Mouse (Mus musculus) hindbrain, postnatal 0 days (tissue): ENCODE data around the gene Prss42. TPM values are rescaled to one million over a fixed set of nuclear protein-coding genes. Genes with fewer than 3 reads are reported as not detected.

Experiments used
- ATAC-seq: fragments of 200-750 bp; cut with Nextera tagmentation; 2 replicates; pipeline ENCODE4 v1.8.0; 2017; ENCODE audit warnings: mild to moderate bottlenecking, moderate TSS enrichment, moderate library complexity
- DNase-seq: peaks from one replicate; pipeline ENCODE4 v3.0.0-alpha.2; 2015; ENCODE audit warnings: low spot score
- H3K27ac ChIP-seq: fragments of 300-500 bp; sonication (generic); 2 replicates; pipeline ENCODE4 v1.5.1; 2014; ENCODE audit warnings: mild to moderate bottlenecking
- H3K27me3 ChIP-seq: fragments of 300-500 bp; sonication (generic); 2 replicates; pipeline ENCODE4 v1.6.1; 2014; ENCODE audit warnings: low read length, mixed read lengths; ENCODE audit not compliant: insufficient read depth
- H3K36me3 ChIP-seq: fragments of 300-500 bp; sonication (generic); 2 replicates; pipeline ENCODE4 v1.6.1; 2014; ENCODE audit warnings: low read length, mixed read lengths; ENCODE audit not compliant: insufficient read depth
- H3K4me1 ChIP-seq: fragments of 300-500 bp; sonication (generic); 2 replicates; pipeline ENCODE4 v1.6.1; 2014; ENCODE audit warnings: antibody characterized with exemption, low read length, mixed read lengths; ENCODE audit not compliant: insufficient read depth
- H3K4me2 ChIP-seq: fragments of 300-500 bp; sonication (generic); 2 replicates; pipeline ENCODE4 v1.6.1; 2014; ENCODE audit warnings: low read depth, mild to moderate bottlenecking, low read length, moderate library complexity, mixed read lengths
- H3K4me3 ChIP-seq: fragments of 300-500 bp; sonication (generic); 2 replicates; pipeline ENCODE4 v1.5.1; 2014; ENCODE audit warnings: low read length
- H3K9ac ChIP-seq: fragments of 300-500 bp; sonication (generic); replicated peaks from 2 replicates; pipeline ENCODE4 v1.6.1; 2014; ENCODE audit warnings: mild to moderate bottlenecking, low read length, moderate library complexity, mixed read lengths
- H3K9me3 ChIP-seq: fragments of 300-500 bp; sonication (generic); 2 replicates; pipeline ENCODE4 v1.6.1; 2016; ENCODE audit warnings: low read length, mixed read lengths
- CTCF ChIP-seq: IDR thresholded peaks from 2 replicates; pipeline ENCODE4 v1.5.1; 2016; ENCODE audit warnings: antibody characterized with exemption, control low read depth, low read depth
- WGBS: fragments of 180-500 bp; shearing (Covaris S2); extraction: QIAGEN DNeasy Blood & Tissue Kit; methylation state at CpG from one replicate; pipeline ENCODE4 v1.1.7; 2014; 5-methylcytosine and 5-hydroxymethylcytosine counted together
- polyA plus RNA-seq: library from polyadenylated mRNA; unstranded; fragments of >200 nt; fragmentation: Nextera tagmentation; extraction: Ambion mirVana; gene quantifications from 2 replicates; pipeline ENCODE4 v1.2.1, GENCODE M21; 2015
- total RNA-seq: library from RNA; depleted of rRNA; stranded (reverse); fragments of >200 nt; gene quantifications from 2 replicates; pipeline ENCODE4 v1.2.3, GENCODE M21; 2014

The Prss42 gene
- total and polyA plus RNA-seq, 2 experiments from 2014 or later = not detected

GRCm38 (mm10) chr9:110821436-110821835 is 23.5 kb downstream of the Prss42 start:
- DNase-seq (no peak), ATAC-seq (no peak)
- no peaks in the 10 kb centered on the region for H3K36me3 ChIP-seq
- no peaks in the 10 kb centered on the region for H3K9me3 ChIP-seq
- H3K27ac ChIP-seq = no peak overlapping the region
- no peaks in the 10 kb centered on the region for H3K4me1 ChIP-seq
- no peak overlapping the region for H3K4me3 ChIP-seq
- H3K27me3 ChIP-seq = no peaks in the 10 kb centered on the region
- H3K4me2 ChIP-seq = no peak overlapping the region
- TF ChIP-seq CTCF = no peak
- no peak overlapping the region for H3K9ac ChIP-seq
- 85% methylated on average over 7 of the region's 7 CpGs for WGBS

- Histone ChIP-seq H3K4me1 (no peaks in the 10 kb centered on the region), H3K27me3 (no peaks in the 10 kb centered on the region), H3K9me3 (no peaks in the 10 kb centered on the region), H3K4me2 (no peak overlapping the region), H3K4me3 (no peak overlapping the region), H3K27ac (no peak overlapping the region), H3K36me3 (no peaks in the 10 kb centered on the region), H3K9ac (no peak overlapping the region)
- DNase-seq (peak; percentile 25), ATAC-seq (no peak)
- TF ChIP-seq CTCF = no peak
- WGBS = 56% methylated on average over 4 of the region's 4 CpGs
Observed at GRCm38 (mm10) chr9:110825426-110825825, 27.5 kb downstream of the Prss42 start.

GRCm38 (mm10) chr9:110825832-110826231 is 27.9 kb downstream of the Prss42 start:
- H3K27me3 ChIP-seq = no peaks in the 10 kb centered on the region
- no peak overlapping the region for H3K4me3 ChIP-seq
- no peak overlapping the region for H3K27ac ChIP-seq
- no peaks in the 10 kb centered on the region for H3K36me3 ChIP-seq
- no peak for ATAC-seq
- TF ChIP-seq CTCF = no peak
- H3K4me1 ChIP-seq = no peaks in the 10 kb centered on the region
- no peak for DNase-seq
- H3K9ac ChIP-seq = no peak overlapping the region
- 45% methylated on average over 7 of the region's 7 CpGs for WGBS
- H3K4me2 ChIP-seq = no peak overlapping the region
- no peaks in the 10 kb centered on the region for H3K9me3 ChIP-seq

GRCm38 (mm10) chr9:110826390-110826789 is 28.4 kb downstream of the Prss42 start, which contains the start of gene Prss43:
Gene Prss43, plus strand, starts transcription at chr9:110826690.
- TF ChIP-seq CTCF = no peak
- Histone ChIP-seq H3K27me3 (no peaks in the 10 kb centered on the region), H3K4me3 (no peak within 1 kb of the TSS), H3K4me1 (no peaks in the 10 kb centered on the region), H3K36me3 (no peaks in the 10 kb centered on the region), H3K9me3 (no peaks in the 10 kb centered on the region), H3K27ac (no peak within 1 kb of the TSS), H3K9ac (no peak within 1 kb of the TSS), H3K4me2 (no peak within 1 kb of the TSS)
- WGBS = 67% methylated on average over 3 of the region's 3 CpGs
- ATAC-seq (no peak), DNase-seq (no peak)

- WGBS = 72% methylated on average over 5 of the region's 5 CpGs
- DNase-seq (no peak), ATAC-seq (no peak)
Observed at GRCm38 (mm10) chr9:110833021-110833420, 35.1 kb downstream of the Prss42 start.

GRCm38 (mm10) chr9:110834411-110834810 is 36.4 kb downstream of the Prss42 start, which contains the start of gene Prss45:
Gene Prss45, plus strand, starts transcription at chr9:110834588.
- DNase-seq = no peak
- WGBS = 82% methylated on average over 19 of the region's 19 CpGs
- ATAC-seq = no peak
- TF ChIP-seq CTCF = no peak
- Histone ChIP-seq H3K9me3 (no peaks in the 10 kb centered on the region), H3K4me2 (no peak within 1 kb of the TSS), H3K27me3 (no peaks in the 10 kb centered on the region), H3K9ac (no peak within 1 kb of the TSS), H3K36me3 (no peaks in the 10 kb centered on the region), H3K27ac (0 out of 2 replicates have a peak within 1 kb of the TSS, but pooled peaks have one; percentile 58), H3K4me3 (no peak within 1 kb of the TSS), H3K4me1 (no peaks in the 10 kb centered on the region)

More at GRCm38 (mm10) chr9:110833021-110833420, 35.1 kb downstream of the Prss42 start:
- H3K4me1 ChIP-seq = no peaks in the 10 kb centered on the region
- no peaks in the 10 kb centered on the region for H3K9me3 ChIP-seq
- H3K9ac ChIP-seq = no peak overlapping the region
- no peak for TF ChIP-seq CTCF
- H3K36me3 ChIP-seq = no peaks in the 10 kb centered on the region
- H3K4me2 ChIP-seq = no peak overlapping the region
- H3K4me3 ChIP-seq = no peak overlapping the region
- H3K27ac ChIP-seq = no peak overlapping the region
- no peaks in the 10 kb centered on the region for H3K27me3 ChIP-seq

GRCm38 (mm10) chr9:110834961-110835360 is 37.0 kb downstream of the Prss42 start:
- H3K36me3 ChIP-seq = no peaks in the 10 kb centered on the region
- H3K4me3 ChIP-seq = no peak overlapping the region
- H3K9me3 ChIP-seq = no peaks in the 10 kb centered on the region
- WGBS = 48% methylated on average over 10 of the region's 10 CpGs
- no peak for TF ChIP-seq CTCF
- H3K4me2 ChIP-seq = no peak overlapping the region
- H3K27me3 ChIP-seq = no peaks in the 10 kb centered on the region
- DNase-seq (no peak), ATAC-seq (no peak)
- no peaks in the 10 kb centered on the region for H3K4me1 ChIP-seq
- no peak overlapping the region for H3K27ac ChIP-seq
- H3K9ac ChIP-seq = no peak overlapping the region
